Mouse (Mus musculus) small intestine, adult 2 months (tissue): ENCODE data around the gene Lhfpl2.

Source experiments
- CTCF ChIP-seq: fragments of 200-500 bp; IDR thresholded peaks from 2 replicates; pipeline ENCODE4 v1.5.1; 2012; ENCODE audit warnings: low read depth, mild to moderate bottlenecking, control low read depth, inconsistent platforms, low read length, moderate library complexity, mixed read lengths; ENCODE audit not compliant: insufficient replicate concordance, insufficient read length; ENCODE audit errors: extremely low read depth
- POLR2A ChIP-seq: fragments of 200-500 bp; IDR thresholded peaks from 2 replicates; pipeline ENCODE4 v1.6.1; 2012; ENCODE audit warnings: low read depth, mild to moderate bottlenecking, control low read depth, inconsistent platforms, low read length, moderate library complexity

GRCm38 (mm10) chr13:94140446-94140845, 82.8 kb downstream of the Lhfpl2 start:
- TF ChIP-seq CTCF = no peak
- no peak for TF ChIP-seq POLR2A
